Mouse (Mus musculus) limb, embryonic 11.5 days (tissue): ENCODE data around the gene Decr2. TPM values are rescaled to one million over a fixed set of nuclear protein-coding genes. Genes with fewer than 3 reads are reported as not detected.

Experiments
- polyA plus RNA-seq: library from polyadenylated mRNA; unstranded; fragments of >200 nt; fragmentation: Nextera tagmentation; extraction: Ambion mirVana; gene quantifications from 2 replicates; pipeline ENCODE4 v1.2.1, GENCODE M21; 2014

Decr2 gene
- polyA plus RNA-seq, 1 experiment from 2014 or later, result 19.0 TPM

Other genes with a start within 250 kb of the Decr2 start
- 0.77 and 0.95 TPM in 2 replicates for gene Gm20683, start 248.6 kb downstream of the Decr2 start, polyA plus RNA-seq
- gene Rhot2, start 245.5 kb downstream of the Decr2 start, polyA plus RNA-seq, result 9.4 and 10.7 TPM in 2 replicates
- gene Wdr90, start 228.8 kb downstream of the Decr2 start, polyA plus RNA-seq, result 19.3 and 22.4 TPM in 2 replicates
- gene Mcrip2, start 221.6 kb downstream of the Decr2 start, polyA plus RNA-seq, result 7.8 and 10.7 TPM in 2 replicates
- 55.9 and 60.9 TPM in 2 replicates for gene Mettl26, start 215.3 kb downstream of the Decr2 start, polyA plus RNA-seq
- gene Wfikkn1, start 209.5 kb downstream of the Decr2 start, polyA plus RNA-seq, result 0.68 and 0.75 TPM in 2 replicates
- gene Rab40c, start 170.6 kb downstream of the Decr2 start, polyA plus RNA-seq, result 19.2 and 19.7 TPM in 2 replicates
- 50.9 and 52.8 TPM in 2 replicates for gene Pigq, start 145.4 kb downstream of the Decr2 start, polyA plus RNA-seq
- gene Nhlrc4, start 145.4 kb downstream of the Decr2 start, polyA plus RNA-seq, result 0.27 TPM in 1 of 2 replicates, not detected in the other
- gene A930017K11Rik, start 137.8 kb downstream of the Decr2 start, polyA plus RNA-seq, result 0.18 and 0.33 TPM in 2 replicates
- gene Capn15, start 104.5 kb downstream of the Decr2 start, polyA plus RNA-seq, result 23.8 and 25.7 TPM in 2 replicates
- gene Rab11fip3, start 20.8 kb downstream of the Decr2 start, polyA plus RNA-seq, result 15.9 and 17.4 TPM in 2 replicates
- gene Nme4, start 5.3 kb upstream of the Decr2 start, polyA plus RNA-seq, result 111 and 122 TPM in 2 replicates
- 0.40 and 0.55 TPM in 2 replicates for gene Tmem8, start 23.0 kb upstream of the Decr2 start, polyA plus RNA-seq
- gene Mrpl28, start 33.2 kb upstream of the Decr2 start, polyA plus RNA-seq, result 259 and 283 TPM in 2 replicates
- gene Axin1, start 48.4 kb upstream of the Decr2 start, polyA plus RNA-seq, result 17.1 and 23.7 TPM in 2 replicates
- gene Pdia2, start 108.8 kb upstream of the Decr2 start, polyA plus RNA-seq, result 0.27 and 1.1 TPM in 2 replicates
- gene Rgs11, start 112.6 kb upstream of the Decr2 start, polyA plus RNA-seq, result 1.1 and 1.8 TPM in 2 replicates
- 3.5 and 4.7 TPM in 2 replicates for gene Arhgdig, start 117.4 kb upstream of the Decr2 start, polyA plus RNA-seq
- gene Fam234a, start 153.9 kb upstream of the Decr2 start, polyA plus RNA-seq, result 25.7 and 26.0 TPM in 2 replicates
- 146 and 153 TPM in 2 replicates for gene Luc7l, start 162.6 kb upstream of the Decr2 start, polyA plus RNA-seq